Mouse (Mus musculus): Measurements from ENCODE around the gene Ccdc27.

GRCm38 (mm10) chr4:154025641-154026440 lies 16.6 kb downstream of the Ccdc27 start, which contains the start of gene Smim1:
- TF ChIP-seq CTCF (IDR thresholded peaks at IDR 0.05; ENCODE audit: insufficient read depth, low read depth, low read length) (0 out of 2 replicates have a peak, but pooled peaks have one; percentile 12), POLR2A (IDR thresholded peaks at IDR 0.05; ENCODE audit: insufficient read depth, low read depth, low read length) (no peak)

All from olfactory bulb, adult 2 months (tissue).